Mouse (Mus musculus): ENCODE data around the gene Prdx2. TPM values are rescaled to one million over a fixed set of nuclear protein-coding genes. Genes with fewer than 3 reads are reported as not detected.

The Prdx2 gene
- 100 to 1,000 TPM in 1 of 2 experiments, 10 to 100 TPM in 1; 83.7 to 137 TPM for total RNA-seq (2023)

DNA sequence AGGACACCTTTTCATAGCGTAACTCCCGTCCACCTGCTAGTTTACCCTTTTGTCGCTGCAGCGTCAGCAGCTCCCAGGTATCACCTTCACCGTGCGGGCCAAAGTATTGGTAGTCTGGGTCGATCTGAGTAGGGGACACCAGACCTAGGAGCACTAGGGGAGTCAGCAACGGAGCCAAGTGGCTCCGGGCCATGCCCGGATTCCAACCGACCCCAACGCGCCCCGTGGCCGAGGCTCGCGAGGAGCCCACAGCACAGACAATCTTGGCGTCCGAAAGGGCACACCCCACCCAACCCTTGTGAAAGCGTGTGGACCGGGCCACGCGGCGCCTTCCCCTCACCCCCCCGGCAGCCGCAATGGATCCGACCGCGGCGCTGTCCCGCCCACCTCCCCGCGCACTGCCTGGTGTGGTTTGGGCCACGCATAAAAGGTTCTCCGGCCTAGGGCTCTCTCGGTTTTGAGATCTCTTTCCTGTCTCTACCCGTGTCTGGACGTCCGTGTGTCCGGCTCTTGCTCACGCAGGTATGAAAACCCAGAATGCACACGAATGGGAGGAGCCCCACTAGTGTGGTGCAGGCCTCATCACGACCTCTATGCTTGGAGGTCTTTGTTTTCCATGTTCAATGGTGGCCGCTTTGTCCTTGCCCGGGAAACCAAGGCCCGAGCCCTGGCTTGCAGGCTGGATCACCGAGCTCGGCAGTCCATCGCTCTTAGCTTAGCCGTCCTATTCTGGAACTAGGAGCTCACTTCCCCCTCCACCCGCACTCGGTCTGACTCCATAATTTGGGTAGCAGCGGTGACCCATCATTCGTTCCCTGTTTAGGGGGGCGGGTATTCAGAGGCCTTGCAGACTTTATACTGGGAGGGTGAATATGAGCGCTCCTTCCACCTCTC is at the start of gene Prdx2, which contains the start of the genes Gm49661 and Rnaseh2a:
TSS of gene Prdx2 (plus strand) at position 347 of the 894 bp plus-strand sequence.
TSS of gene Gm49661 (minus strand) at position 193 of the 894 bp plus-strand sequence.
TSS of gene Rnaseh2a (minus strand) at position 527 of the 894 bp plus-strand sequence.

DNA sequence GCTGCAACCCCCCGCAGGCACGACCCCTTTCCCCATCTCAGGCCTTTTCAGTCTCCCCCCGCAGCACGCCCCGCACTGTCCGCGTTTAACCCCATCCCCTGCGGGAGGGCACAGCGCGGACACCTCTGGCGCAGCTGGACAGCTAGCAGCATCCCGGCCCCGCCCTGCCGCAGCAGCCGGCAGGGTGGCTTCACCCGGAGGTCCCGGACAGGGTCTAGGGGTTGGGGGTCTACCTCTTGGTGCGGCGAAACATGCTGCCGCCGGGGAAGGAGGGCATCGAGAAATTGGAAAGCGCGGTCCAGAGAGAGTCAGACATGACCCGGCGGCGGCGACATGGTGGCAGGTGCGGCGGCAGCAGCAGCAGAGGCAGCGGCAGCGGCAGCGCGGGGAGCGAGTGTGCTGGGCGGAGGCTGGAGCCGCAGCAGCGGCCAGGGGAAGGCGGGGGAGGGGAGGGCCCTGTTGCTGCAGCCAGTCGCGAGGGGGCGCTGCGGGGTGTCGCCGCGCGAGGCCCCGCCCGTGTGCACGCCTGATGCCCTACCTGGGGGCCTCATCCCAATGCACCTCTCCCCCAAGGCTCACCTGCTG is 32.3 kb upstream of the Prdx2 start, which contains the start of gene Mast1:
TSS of gene Mast1 (minus strand) at position 398 of the 585 bp plus-strand sequence.

DNA sequence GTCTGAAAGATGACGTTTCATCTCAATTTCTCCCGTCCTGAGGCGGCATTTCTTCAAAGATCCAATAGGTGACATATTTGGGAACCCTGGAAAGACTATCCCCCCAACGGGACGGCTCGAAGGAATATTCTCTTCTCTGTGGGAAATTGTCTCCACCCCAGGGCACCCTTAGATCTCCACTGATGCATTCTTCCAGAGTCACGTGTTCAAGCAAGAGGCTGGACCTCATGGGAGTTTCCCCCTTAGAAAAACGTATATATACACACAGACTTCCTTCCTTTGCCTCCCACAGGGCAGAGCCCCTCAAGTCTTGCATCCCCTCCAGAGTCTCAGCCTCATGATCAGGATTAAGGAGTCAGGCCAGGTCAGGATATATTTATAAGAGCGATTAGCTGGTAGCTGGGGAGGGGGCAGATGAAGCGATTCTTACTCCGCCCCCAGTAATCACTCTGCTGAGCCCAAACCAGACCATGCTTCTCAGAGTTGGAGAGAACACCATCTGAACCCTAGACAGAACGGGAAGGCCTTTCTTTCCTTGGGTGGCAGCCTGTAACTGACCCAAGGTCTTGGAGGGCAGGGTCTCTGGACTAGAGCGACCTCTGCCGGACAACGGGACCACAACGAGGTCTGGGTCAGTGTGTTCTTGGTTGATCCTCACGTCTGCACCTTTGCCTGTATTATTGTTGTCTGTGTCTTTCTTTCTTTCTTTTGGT is 22.7 kb upstream of the Prdx2 start, which contains the start of gene Rtbdn:
TSS of gene Rtbdn (plus strand) at position 464 of the 713 bp plus-strand sequence.

DNA sequence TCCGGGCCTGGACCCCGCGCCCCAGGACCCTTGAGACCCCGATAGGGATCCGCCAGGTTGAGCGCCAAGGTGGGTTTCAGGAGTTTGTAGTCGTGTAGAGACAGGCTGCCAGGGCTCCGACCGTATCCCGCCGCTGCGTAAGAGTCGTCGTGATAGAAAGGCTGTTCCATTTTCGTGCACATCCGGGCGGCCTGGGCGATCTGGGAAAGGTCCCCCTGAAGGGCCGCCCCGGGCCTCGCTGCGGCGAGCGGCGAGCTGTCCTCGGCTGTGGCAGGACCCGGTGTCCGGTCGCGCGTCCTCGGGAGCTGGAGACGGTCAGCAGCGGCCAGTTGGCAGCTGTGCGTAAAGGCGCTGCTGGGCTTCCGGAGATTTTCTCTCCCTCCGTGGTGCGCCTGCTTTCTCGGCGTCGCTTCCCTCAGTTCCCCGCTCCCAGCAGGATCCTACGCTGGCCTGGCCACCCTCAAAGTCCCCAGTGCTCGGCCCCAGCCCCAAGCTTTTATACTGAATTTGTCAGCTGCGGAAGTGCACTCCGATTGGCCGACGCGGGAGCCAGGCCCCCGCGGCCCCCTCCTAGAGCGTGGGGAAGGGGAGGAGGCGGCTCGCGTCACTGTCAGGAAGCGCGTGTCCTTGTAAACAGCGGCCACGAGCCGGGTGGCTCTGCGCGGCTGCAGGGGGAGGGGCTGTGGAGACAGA is 9.0 kb downstream of the Prdx2 start, which contains the start of gene Junb:
TSS of gene Junb (minus strand) at position 471 of the 693 bp plus-strand sequence.

DNA sequence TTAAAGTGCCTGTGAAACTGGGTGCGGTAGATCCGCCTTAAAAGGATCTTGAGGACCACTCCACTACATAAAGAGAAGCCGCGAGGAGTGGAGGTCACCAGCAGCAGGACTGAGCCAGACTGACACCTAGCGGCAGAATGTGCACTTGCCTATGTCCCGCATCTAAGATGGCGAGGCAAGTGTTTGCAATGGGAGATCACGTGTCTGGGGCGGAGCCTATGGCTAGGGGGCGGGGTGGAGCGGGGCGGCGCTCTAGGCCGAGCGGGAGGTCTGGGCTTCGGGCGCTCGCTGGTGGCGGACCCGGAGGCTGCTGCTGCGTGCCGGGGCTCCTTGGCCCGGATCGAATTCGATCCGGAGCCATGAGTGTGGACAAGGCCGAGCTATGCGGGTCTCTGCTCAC is 21.0 kb downstream of the Prdx2 start, which contains the start of gene Hook2:
TSS of gene Hook2 (plus strand) at position 255 of the 400 bp plus-strand sequence.

DNA sequence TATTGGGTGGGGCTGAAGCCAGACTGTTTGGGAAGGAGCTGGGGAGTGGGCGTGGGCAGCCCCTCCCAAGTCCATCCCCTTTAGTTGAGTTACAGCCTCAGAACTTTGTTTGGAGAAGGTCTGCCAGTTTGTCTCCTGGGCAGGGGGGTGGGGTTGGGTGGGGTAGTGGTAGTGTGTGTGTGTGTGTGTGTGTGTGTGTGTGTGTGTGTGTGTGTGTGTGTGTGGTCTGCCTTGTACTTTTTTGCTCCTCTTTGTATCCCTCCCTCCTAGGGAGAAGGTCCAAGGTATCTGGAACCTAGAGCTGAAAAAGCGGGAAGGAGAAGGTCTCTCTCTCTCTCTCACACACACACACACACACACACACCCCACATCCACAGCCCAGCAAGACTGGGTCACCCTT is 45.0 kb downstream of the Prdx2 start, which contains the start of gene Best2:
TSS of gene Best2 (minus strand) at position 101 of the 400 bp plus-strand sequence.

Other genes with a start within 250 kb of the Prdx2 start
- 10 to 100 TPM in 1 of 2 experiments, 1 to 10 TPM in 1; 7.7 to 11.2 TPM for gene G430095P16Rik, start 246.6 kb upstream of the Prdx2 start, total RNA-seq (2023)
- gene Nfix, start 169.2 kb upstream of the Prdx2 start, total RNA-seq (2023) = 10 to 100 TPM; 19.5 to 24.7 TPM
- 1 to 10 TPM in 1 of 2 experiments, under 1 TPM in 1; 0.95 to 1.0 TPM for gene Dand5, start 146.8 kb upstream of the Prdx2 start, total RNA-seq (2023)
- 1 to 10 TPM; 6.1 to 6.9 TPM for gene Gadd45gip1, start 138.1 kb upstream of the Prdx2 start, total RNA-seq (2023)
- gene Rad23a, start 128.9 kb upstream of the Prdx2 start, total RNA-seq (2023) = 10 to 100 TPM; 38.7 to 39.0 TPM
- gene Calr, start 122.7 kb upstream of the Prdx2 start, total RNA-seq (2023) = 100 to 1,000 TPM; 286 to 287 TPM
- 10 to 100 TPM; 29.4 to 29.6 TPM for gene Farsa, start 112.6 kb upstream of the Prdx2 start, total RNA-seq (2023)
- gene Syce2, start 97.5 kb upstream of the Prdx2 start, total RNA-seq (2023) = 10 to 100 TPM; 13.6 to 16.0 TPM
- gene Gcdh, start 75.7 kb upstream of the Prdx2 start, total RNA-seq (2023) = 1 to 10 TPM; 5.6 TPM
- gene Klf1, start 67.7 kb upstream of the Prdx2 start, total RNA-seq (2023) = 10 to 100 TPM in 1 of 2 experiments, 1 to 10 TPM in 1; 6.4 to 17.8 TPM
- gene Dnase2a, start 61.0 kb upstream of the Prdx2 start, total RNA-seq (2023) = 10 to 100 TPM; 19.0 to 25.7 TPM
- gene Mast1, start 32.2 kb upstream of the Prdx2 start, total RNA-seq (2023) = not detected
- not detected for gene Rtbdn, start 22.6 kb upstream of the Prdx2 start, total RNA-seq (2023)
- not detected for gene Gm49661, start 154 bp upstream of the Prdx2 start, total RNA-seq (2023)
- 10 to 100 TPM; 32.2 to 37.0 TPM for gene Rnaseh2a, start 180 bp downstream of the Prdx2 start, total RNA-seq (2023)
- 100 to 1,000 TPM; 884 to 937 TPM for gene Junb, start 9.1 kb downstream of the Prdx2 start, total RNA-seq (2023)
- gene Hook2, start 21.0 kb downstream of the Prdx2 start, total RNA-seq (2023) = 1 to 10 TPM; 1.0 to 1.2 TPM
- gene Best2, start 44.9 kb downstream of the Prdx2 start, total RNA-seq (2023) = not detected
- gene Asna1, start 55.7 kb downstream of the Prdx2 start, total RNA-seq (2023) = 10 to 100 TPM; 57.0 to 57.8 TPM
- gene Trir, start 57.2 kb downstream of the Prdx2 start, total RNA-seq (2023) = 100 to 1,000 TPM; 147 to 163 TPM
- 10 to 100 TPM; 33.7 to 38.2 TPM for gene Tnpo2, start 67.3 kb downstream of the Prdx2 start, total RNA-seq (2023)
- gene Fbxw9, start 90.5 kb downstream of the Prdx2 start, total RNA-seq (2023) = 1 to 10 TPM; 4.5 to 5.5 TPM
- gene Gm5741, start 98.4 kb downstream of the Prdx2 start, total RNA-seq (2023) = not detected
- gene Dhps, start 102.2 kb downstream of the Prdx2 start, total RNA-seq (2023) = 10 to 100 TPM; 35.3 to 45.7 TPM
- 10 to 100 TPM; 34.0 to 35.8 TPM for gene Wdr83os, start 111.2 kb downstream of the Prdx2 start, total RNA-seq (2023)
- 10 to 100 TPM in 1 of 2 experiments, 1 to 10 TPM in 1; 9.7 to 13.2 TPM for gene Wdr83, start 111.7 kb downstream of the Prdx2 start, total RNA-seq (2023)
- gene Man2b1, start 113.7 kb downstream of the Prdx2 start, total RNA-seq (2023) = 100 to 1,000 TPM; 307 to 319 TPM
- not detected for gene Zfp791, start 153.5 kb downstream of the Prdx2 start, total RNA-seq (2023)
- gene Cks1brt, start 182.3 kb downstream of the Prdx2 start, total RNA-seq (2023) = not detected

Data from neutrophil, adult 59 days (primary cell).